Mouse (Mus musculus) lung, postnatal 25 days (tissue): ENCODE results near the gene Lamc1.
A peak's percentile ranks its signal among the peaks of the same experiment; 100 is the strongest.

ENCODE experiments used
- DNase-seq: peaks from one replicate; pipeline ENCODE4 v3.0.0; 2022; ENCODE audit warnings: low spot score

The Lamc1 gene

DNA sequence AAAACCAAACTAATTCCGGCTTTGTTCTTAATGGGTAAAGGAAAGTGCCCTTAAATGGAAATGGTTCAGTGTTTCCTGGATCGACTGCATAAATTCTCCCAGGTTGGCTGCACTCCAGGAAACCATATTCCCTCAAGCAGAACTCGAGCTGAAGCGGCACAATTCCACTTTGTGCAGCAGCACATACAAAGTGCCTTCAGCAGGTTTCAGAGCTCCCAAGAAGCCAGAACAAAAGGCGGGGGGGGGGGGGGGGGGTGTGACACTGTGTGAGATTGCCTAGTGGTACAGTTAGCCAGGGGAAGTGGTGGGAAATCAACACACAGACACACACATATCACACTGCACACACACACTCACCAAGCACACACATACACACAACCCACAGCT, 140.7 kb downstream of the Lamc1 start:
- no peak for DNase-seq

DNA sequence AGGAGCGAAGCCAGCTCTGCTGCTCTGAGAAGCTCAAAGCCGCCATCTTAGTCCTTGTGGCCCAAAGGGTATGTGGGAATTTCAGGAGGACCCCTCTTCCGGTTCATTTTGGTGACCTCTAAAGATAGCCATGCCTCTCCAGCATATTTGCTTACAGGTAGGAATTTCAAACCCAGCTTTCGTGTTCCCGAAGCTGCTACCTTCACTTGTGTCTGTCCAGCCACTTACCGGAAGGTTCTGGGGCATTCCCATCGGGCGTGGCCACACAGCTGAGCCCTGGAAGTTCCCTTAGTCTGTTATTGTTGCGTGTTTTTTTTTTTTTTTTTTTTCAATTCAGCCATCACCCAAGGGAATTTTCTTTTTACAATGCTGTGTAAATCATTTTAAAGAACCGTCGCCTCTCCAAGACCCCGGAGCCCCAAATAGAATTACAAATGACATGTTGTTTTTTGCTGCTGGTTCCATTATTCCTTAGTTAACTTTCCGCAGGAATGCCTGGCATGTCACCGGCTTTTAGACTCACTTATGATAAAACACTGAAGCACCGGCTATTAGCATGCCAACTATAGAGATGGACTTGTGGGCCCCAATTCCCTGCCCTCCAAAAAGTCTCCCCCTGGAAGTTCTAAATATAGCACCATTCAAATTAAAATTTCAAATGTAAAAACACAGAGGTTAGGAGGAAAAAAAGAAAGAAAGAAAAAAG, 141.2 kb downstream of the Lamc1 start:
- no peak for DNase-seq

DNA sequence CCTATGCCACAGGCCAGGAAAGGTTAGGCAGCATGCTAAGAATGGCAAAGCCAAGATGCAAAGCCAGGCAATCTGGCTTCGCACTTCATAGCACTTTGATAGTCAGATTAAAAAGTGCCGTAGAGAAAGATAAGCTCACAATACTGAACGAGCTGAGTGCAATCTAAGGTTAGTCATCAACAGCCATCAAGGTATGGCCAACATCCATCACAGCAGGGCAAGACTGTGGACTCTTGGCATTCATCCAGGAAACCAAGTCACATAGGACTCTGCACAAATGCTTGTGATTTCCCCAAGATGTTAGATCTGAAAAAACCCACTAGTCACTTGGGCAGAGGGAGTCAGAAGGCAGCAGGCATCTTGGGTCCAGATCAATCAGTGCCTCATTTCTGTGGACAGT, 144.5 kb downstream of the Lamc1 start:
- no peak for DNase-seq

DNA sequence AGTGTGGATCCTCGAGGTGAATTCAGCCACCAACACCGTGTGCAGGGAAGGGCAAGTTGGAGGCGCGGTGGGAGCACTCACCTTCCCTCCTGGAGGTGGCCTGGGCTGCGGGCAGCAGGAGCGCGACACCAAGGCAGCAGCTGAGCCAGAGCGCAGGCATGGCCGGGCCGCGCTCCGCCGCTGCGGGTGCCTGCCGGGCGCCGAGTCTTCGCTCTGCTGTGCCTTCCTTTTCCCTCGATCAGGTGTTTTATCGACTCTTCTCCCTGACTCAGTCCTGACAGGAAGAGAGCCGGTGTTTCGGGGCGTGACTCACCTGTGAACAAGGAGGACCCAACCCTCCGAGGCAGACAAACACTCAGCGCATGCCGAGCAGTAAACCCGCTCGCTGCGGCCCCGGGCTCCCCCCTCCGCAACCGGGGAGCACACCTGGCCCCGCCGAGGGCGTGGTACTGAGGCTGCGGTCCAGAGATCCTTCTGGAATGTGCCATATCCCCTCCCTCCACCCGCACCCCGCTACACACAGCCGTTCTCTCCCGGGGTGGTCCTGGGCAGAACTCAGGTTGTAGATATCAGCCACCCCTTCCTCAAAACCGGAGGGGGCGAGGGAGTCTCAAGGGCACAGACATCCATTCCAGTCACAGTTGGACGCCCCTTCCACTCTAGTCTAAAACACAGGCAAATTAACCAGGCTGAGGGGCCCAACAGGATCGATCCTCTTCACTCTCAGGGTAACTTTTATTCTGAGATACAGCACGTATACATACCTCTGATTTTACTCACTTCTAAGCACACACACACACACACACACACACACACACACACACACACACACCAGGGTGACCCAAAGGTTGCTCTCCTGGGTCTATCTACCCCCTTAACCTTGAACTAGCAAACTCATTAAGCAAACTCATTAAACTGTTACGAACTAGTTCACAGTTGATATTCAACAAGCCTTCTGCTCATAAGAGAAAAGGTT, 146.5 kb downstream of the Lamc1 start, which contains the start of gene Lamc2:
TSS of gene Lamc2 (minus strand) at position 620 of the 976 bp plus-strand sequence.
- peak; percentile 59 for DNase-seq

DNA sequence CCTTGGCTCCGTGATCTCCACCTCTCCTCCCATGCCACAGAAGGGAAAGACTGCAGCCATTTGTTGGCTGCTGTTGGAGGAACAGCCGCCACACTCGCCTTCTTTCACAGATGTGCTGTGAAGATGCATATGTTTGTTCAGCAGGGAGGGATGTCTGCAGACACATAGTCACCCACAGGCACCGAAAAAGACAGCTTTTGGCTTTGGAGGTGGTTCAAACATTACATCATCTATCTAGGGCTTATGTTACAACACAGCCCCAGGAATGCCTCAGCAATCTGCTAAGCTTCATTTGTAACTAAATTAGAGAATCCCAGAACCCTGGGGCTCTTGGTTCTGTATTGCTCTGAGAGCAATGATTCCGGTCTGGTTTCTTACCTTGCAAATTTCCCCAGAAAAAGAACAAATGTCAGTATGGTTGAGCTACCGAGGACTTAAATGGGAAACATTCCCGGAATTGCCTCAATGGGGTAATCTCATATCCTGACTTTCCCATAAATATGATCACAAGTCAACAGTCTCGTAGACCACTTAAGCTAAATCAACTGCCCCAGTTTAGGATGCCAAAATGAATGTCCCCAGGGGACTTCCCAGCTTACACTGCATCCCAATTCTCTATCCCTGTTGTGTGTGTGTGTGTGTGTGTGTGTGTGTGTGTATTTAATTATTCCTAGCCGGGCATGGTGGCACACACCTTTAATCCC, 151.8 kb downstream of the Lamc1 start:
- no peak for DNase-seq

DNA sequence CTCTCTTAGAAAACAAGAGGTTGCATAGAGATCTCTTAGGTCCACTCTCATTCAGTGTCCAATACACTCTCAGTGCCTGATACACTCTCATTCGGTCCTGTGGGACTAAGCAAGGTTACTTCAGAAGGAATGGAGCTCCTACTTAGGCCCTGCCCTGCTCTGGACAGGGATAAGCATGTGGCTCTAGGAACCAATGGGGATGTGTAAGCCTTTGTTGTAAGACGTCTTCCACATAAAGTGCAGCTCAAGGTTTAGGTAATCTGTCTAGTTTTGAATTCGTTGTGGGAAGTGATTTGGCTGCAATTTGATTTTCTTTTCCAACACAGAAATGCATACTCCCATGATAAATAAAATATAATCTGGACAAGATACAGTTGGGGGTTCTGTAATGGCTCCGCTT, 152.4 kb downstream of the Lamc1 start:
- DNase-seq: no peak

DNA sequence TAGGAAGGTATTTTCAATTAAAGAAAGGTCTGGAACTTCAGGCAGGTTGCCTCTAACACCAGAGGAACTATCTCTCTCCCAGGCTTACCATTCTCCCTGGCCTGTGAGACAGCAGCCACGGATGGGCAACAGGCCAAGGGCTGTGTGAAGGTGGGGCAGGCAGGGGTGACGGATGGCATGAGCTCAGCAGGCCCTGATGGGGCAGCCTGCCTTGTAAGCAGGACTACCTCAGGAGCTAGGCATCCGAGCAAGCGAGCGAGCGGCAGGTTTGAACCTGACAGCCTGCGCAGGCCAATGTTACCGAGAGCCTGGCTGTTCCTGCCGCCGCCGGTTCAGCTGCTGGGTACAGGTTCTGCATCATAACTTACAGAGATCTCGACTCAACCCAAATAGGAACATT, 157.8 kb downstream of the Lamc1 start:
- peak; percentile 57 for DNase-seq

DNA sequence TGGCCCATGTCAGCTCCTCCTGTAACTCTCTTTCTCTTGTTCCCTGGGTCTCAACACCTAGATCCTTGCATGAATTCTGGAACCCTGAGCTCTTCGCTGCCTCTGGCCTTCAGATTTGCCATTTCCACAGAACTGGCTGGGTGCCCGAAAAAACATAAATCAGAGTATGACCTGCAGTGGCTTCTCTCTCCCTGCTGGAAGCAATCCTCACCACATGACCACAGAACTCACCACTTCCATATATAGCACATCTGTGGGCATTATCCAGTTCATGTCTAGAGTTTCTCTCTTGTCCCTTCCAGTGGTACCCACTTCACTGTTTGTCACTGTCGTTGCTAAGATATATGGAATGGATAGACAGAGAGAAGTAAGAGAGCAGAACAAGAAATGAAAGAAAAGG, 159.3 kb downstream of the Lamc1 start:
- no peak for DNase-seq

DNA sequence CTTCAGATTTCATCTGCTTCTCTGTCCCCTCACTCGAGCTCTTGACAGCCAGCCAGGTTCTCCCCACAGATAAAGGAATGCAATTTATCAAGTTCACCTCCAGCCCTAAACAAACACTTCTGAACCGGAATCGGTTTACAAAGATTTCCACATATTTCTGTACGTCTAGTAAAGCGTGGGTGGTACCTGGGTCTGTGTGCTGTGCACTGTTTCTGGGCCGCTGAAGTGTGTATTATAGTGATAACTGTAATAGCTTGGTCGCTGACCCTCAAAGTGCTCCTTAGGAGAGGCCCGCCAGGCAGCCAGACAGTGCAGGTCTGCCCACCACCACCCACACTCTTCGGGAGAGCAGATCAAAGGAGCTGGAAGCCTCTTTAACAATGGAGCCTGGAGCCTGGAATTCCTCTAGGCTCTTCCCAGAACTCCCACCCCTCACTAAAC, 160.3 kb downstream of the Lamc1 start:
- DNase-seq: no peak

DNA sequence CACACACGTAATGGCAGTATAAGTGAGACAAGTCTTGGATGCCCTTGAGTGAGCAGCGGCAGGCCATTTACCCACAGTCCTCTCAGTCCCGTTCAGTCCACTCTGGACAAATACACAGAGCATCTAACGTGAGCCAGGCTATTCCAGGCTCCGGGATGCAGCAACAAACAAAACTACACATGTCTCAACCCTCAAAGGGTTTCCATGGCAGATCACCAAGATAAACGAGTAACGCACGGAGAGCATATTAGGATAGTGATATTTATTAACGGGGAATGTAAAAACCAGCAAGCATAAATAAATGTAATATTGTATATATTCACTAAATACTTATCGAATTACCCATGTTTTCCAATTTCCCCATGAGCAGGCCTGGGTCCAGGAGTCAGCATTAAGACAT, 161.6 kb downstream of the Lamc1 start:
- no peak for DNase-seq
